Mouse (Mus musculus) adrenal gland, postnatal 36 days (tissue): ENCODE data around the gene Kmt5b. TPM values are rescaled to one million over a fixed set of nuclear protein-coding genes. Genes with fewer than 3 reads are reported as not detected.

Experiments used
- DNase-seq, 2 experiments: peaks; one replicate each; pipeline ENCODE4 v3.0.0; 2021; ENCODE audit warnings: mixed read lengths in 1 of 2
- total RNA-seq, 2 experiments: library from RNA; stranded (reverse); gene quantifications; 2 replicates each; pipeline ENCODE4 v1.2.3; 2021

The Kmt5b gene
- total RNA-seq, 2 experiments from 2014 or later, result 50.7 to 52.5 TPM

DNA sequence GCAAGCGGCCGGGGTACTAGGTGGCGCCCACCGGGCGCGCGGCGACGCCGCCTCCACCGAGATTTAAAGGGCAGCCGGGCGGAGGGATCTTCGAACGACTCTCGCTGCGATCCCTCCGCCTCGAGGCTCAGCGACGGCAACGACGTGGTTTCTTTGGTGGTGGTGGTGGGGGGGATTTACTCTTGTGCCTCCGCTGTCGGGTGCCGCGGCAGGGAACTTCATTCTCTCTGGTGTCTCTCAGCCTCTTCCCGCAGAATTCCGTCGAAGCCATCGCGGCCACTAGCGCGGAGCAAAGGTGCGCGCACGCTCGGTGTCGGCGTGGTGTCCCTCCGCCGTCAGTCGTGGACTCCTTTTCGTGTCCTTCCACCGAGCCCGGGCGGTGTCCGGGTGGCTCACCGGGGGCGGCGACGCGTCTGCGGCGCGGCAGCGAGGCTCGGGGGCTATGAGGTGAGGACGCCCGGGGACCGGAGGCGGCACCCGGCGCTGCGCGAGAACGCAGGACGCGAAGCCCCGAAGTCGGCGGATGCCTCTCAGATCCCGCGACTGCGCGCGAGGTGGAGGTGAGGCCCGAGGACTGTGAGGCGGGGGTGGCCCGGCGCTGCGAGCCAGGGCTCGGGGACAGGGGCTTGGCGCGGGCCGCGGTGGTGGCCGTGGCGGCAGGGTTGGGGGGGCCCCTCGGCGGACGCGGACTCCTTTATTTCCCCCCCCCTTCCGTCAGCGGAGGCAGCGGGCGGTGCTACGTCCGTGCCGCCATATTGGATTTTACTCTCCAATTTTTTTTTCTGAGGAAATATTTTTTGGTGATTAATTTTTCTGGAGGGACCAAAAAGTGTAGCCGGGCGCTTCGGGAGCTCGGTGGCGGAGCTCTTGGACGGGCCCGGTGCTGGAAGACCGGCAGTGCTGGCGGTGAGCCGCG, 818 bp downstream of the Kmt5b start:
- DNase-seq, result peak; percentile 85 to 87

DNA sequence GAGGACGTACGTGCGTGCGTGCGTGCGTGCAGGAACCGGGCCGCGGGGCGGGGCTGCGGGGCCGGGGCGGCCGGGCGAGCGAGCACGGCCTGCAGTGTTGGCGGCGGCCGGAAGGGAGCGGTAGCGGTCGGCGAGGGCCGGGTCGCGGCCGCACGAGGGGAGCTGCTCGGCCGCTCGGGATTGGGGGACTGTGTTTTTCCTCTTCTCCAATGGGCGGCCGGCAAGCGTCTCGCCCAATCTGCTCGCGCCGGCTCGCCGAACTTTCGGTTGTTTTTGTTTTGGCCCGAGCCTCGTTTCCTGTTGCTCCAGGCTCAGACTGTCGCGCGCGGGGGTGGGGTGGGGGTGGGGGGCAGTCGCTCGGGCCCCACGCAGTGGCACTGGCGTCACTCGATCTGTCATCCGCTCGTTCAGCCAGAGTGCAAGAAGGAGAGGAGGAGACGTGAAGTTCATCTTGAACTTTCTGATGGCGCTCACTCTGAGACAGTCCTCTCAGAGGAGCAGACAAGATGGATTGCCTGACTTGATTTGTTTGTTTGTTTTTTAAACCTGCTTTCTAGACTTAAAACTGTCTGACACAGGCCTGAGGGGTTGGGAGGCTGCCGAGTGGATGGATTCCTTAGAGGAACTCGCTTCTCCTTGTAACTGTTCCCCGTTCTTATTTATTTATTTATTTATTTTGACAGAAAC, 1.6 kb downstream of the Kmt5b start:
- peak; percentile 94 to 98 for DNase-seq

DNA sequence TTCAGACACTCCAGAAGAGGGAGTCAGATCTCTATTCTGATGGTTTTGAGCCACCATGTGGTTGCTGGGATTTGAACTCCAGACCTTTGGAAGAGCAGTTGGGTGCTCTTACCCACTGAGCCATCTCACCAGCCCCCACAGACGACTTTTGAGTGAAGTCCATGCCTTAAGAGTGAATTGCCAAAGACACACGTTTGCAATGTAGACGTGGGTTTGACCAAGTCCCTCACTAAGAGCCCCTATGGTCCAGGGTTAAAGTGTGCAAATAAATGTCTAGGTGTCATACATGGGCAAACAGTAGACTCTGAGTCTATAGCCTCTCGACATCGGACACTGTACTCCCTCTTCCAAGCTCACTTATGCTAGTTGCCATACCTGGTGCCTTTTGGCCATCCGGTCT, 2.3 kb downstream of the Kmt5b start:
- no peak for DNase-seq

DNA sequence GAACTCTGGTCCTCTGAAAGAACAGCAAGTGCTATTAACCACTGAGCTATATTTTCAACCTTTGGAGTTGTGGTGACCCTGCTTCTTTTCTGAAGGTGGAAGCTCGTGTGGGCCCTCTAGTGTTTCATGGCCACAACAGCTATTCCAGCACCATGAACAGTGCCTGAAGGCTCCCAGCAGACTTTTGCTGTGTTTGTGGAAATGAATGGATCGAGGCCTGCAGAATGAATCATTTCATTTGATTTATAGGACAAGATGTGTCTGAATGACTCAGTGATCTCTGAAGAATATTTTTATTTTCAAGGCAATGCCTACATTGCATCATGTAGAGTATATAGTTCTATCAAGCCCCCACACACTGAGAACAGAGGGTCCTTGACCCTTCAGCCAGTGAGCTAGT, 6.9 kb downstream of the Kmt5b start:
- DNase-seq, result peak; percentile 59 to 63

DNA sequence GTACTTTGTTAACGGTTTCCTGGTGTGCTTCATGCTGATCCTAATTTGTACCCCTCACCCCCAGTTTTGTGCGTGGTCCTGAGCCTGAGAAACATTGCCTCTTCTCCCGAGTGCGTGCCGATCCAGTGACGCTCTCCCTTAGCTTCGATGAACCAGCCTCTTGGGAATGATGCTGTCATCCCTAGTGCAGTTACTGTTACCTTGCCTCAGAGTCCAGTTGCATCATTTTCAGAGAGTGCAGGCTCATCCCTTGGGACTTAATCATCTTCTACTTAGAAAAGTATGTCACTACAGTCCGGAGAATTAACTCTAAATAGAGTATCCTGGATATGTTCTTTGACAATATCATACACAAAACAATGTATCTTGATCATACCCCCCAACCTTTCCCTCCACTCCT, 11.5 kb downstream of the Kmt5b start:
- no peak for DNase-seq

DNA sequence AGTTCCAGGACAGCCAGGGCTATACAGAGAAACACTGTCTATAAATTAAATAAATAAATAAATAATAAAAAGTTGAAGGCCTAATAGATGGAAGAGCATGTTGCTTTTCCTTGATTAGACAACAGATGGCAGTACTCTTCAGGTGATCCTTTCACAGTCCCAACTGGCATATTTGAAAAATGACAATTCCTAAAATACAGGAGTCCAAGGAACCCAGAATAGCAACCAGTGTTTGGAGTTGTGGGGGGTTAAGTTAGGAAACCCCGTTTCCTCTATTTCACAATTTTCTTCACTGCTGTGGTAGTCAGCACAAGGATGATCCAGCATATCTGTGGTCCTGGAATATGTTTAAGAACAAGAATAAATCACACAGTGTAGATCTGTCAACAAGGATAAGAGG, 22.9 kb downstream of the Kmt5b start:
- DNase-seq, result no peak

DNA sequence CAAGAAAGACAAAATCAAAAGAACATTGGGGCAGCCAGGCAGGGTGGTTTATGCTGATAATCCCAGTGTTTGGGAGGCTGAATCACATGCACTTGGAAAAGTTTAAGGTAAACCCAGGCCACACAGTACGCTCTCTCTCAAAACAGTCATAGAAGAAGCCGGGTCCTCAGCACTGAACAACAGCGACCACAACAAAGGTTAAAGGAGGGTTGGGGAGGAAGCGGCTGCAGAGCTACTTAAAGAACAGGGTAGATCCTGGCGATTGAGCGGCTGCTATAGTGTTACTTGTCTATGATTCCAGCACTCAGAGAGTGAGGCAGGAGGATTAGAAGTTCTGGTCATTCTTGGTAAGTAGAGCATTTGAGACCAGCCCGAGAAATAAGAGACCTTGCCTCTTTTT, 38.3 kb downstream of the Kmt5b start:
- no peak for DNase-seq

DNA sequence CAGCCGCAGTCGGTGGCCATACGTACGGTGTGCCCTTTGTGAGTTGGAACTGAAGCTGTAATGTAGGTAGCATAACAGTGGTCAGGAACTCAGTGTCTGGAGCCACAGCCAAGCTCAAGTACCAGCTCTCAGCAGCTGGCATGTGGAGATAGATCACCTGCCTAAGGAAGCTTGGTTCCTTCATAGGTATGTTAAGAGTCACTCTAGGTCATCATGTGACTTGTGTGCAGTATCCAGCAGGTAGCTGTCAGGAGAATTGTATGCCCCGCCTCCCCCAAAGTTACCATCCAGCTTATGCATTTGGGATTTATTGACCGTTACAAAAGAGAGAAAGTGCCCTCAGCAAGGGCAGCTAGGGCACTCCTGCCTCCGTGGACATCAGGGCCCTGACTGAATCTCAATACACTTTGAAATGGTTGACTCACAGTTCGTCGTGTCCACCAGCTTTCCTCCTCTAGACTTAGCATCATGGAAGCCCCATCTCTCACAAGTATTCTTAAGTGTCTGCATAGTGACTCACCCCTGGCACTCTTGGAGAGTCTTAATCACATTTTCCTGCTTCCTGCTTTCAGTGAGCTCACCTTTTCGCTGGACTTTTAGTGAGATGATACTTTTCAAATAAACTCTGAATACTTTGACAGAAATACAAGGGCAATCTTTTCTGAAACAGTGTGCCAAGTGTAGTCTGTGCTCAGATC, 43.5 kb downstream of the Kmt5b start:
- DNase-seq, result no peak

DNA sequence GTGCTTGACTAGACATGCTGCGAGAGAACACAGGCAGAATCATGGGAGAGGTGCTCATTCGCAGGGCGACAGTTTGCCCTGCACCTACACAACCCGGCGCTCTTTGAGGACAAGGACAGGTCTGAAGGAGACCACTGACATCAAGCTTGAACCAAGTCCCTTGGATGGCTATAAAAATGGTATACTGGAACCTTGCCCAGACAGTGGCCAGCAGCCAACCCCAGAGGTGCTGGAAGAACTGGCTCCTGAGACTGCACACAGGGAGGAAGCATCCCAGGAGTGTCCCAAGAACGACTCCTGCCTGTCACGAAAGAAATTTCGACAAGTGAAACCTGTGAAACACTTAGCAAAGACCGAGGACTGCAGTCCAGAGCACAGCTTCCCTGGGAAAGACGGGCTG, 47.2 kb downstream of the Kmt5b start:
- DNase-seq, result peak; percentile 48 to 49

DNA sequence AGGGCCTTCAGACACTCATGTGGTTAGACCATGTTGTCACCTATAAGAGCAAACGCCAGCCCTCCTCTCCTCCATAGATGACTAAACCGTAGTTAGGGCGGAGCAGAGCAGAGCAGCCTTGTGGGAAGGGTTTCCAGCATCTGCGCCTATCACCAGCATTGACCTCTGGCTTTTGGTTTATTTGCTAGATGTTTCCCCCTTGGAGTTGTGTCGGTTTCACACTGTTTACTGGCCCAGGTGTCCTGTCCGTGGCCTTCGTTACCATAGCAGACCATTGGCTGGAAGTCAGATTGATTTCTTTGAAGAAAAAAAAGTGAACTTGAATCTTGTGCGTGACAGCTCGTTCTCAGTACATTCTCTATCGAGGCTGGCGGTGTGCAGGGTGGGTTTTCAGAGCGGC, 48.6 kb downstream of the Kmt5b start:
- no peak for DNase-seq

DNA sequence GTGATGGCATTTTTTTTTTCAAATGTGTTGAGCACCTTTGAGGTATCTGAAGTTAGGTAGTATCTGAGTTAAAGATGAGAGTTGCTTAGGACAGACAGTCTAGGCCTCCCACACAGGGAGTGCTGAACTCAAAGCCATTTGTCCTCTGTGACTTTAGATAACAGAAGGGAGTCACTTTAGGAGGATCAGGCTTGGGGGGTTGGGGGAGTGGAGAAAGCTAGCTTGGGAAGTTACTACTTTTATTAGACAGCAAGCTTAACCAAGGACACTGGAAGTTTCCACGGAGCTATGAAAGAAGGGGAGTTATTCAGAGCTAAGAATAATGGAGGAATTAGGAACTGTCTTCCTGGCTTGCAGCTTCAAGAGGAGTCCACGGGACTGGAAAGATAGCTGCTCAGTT, 51.9 kb downstream of the Kmt5b start:
- peak in 1 of 2 experiments; percentile 24 for DNase-seq

DNA sequence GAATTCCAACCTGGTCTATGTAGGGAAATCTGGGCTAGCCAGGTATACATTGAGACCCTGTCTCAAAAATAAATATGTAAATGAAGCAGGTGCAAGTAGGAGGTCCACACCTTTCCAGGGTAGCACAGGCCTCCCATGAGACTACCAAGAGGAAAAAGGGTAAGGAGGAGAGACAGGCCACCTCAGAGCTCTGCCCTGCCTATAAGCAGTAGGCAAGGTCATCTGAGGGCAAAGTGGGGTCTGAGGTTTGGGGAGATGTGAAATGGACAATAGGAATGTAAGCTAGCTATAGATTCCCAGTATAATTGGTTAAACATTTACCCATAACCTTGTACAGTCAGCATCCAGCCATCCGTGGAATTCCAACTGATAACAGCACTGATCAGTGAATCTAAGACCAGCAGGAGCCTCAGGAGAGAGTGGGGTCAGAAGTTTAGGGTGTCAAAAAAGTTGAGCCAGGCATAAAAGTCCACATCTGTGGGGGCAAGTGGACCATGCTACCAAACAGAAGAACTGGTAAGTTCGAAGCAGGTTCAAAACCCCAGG, 52.8 kb downstream of the Kmt5b start:
- DNase-seq, result no peak

DNA sequence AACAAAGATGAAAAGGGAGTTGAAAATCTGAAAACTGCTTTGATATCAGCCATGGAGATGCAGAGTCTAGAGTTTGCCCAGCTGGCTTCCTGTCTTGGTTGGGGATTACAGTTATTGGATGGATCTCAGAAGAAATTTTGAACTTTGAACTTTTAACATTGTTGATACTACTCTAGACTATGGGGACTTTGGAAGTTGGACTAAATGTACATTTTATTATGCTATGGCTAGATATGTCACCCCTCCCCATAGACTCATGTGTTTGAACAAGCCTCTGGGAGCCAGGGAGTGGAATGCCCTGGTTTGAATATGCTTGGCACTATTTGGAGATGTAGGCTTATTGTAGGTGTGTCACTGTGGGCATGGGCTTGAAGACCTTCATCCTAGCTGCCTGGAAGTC, 57.8 kb downstream of the Kmt5b start:
- no peak for DNase-seq

DNA sequence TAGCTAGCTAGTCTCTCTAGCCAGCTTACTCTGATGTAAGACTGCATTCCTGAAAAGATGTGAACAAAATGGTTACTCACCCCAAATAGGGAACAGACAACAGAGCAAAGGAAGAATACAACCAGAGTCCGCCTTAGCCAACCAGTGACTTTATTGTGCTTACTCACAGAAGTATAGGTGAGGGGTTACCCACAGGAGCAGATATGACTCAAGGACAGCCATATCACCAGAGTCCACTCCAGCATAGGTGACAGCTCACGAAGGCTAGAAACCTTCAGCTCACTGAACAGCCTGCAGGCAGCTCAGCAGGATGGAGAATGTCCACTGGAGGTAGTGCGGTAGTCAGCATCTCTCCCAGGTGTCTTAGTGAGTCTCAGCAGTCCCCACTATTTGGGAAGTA, 62.6 kb downstream of the Kmt5b start:
- DNase-seq, result no peak

DNA sequence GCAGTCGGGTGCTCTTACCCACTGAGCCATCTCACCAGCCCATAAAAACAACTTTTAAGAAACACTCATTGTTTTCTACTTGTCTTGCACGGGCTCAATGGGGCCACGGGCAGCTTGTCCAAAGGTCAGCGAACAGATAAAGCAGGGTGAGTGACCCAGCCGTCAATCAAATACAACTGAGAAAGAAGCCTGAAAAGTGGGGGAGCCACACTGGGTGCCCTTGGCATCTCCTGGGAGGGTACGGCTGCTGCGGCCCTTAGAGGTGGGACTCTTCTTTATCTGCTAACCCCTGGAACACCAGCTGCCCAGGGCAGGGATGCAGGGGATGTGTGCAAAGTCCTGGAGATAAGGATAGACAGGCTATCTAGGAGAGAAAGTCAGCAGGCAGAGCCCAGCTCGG, 64.5 kb downstream of the Kmt5b start:
- DNase-seq, result no peak

DNA sequence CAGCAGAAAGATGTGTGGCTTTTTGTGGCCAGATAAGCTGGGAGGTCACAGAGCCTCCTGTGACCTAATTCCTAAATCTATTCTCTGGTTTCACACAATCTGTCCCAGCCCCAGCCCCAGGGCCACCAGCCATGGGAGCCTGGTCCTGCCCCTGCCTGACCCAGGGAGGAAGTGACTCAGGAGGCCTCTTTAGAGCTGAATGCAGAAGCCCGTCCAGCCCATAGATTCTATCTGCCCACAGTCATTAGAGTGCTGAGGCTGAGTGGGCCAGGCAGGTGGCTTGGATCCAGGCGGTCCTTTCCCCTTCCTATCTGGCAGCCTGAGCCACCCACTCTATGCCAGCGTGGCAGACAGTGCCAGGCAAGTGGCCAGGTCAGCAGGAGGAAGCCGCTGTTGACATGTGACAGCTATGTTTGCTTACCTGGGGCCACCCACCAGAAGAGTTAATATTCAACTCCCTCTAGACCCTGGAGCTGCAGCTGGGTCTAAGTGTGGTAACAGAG, 65.7 kb downstream of the Kmt5b start:
- DNase-seq, result peak; percentile 61 to 69

DNA sequence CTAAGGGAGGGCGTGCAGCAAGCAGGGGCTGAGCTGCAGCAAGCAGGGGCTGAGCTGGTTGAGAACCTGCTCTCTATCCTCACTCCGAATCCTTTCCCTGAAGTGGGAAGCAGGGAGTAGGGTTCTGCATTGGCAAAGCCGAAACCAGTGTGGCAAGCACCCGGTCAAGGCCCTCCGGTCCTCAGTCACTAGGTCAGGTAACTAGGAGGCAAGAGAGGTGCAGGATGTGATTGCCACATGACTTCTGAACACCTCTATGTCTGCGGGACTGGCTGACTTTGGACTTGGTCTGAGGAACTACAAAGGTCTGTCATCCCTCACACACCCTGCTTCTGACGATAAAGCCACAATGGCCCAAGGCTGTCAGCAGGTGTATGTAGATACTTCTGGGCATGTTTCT, 67.1 kb downstream of the Kmt5b start:
- DNase-seq, result no peak

DNA sequence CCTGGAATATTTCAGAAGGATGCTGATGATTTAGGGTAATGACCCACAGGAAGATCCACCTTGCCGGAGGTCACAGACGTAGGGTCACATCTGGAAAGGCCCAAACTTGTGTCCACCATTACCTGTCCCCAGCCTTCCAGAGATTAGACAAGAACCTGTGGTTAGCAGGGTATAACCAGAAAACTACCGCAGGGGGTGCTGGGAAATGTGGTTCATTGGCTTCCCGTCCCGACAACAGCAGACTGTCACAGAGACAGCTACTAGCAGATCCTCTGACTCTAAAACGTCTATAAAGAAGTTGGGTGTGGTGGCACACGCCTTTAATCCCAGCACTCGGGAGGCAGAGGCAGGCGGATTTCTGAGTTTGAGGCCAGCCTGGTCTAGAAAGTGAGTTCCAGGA, 69.6 kb downstream of the Kmt5b start:
- no peak for DNase-seq

DNA sequence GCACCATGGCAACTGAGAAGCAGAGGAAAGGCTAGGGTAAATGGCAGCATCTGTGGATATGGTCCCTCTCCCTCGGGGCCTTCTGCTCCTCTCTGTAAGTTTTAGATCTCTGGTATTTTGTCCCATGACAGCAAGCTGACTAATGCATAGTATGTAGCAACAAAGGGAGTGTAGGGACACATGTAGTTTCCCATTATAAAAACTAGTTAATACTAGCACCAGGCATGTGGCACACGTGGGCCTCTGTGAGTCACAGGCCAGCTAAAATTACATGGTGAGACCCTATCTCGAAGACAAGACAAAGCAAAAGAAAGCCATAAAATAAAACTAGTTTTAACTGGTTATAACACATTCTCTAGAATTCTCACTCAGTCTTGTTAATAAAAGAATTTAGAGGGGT, 71.7 kb downstream of the Kmt5b start:
- no peak for DNase-seq

DNA sequence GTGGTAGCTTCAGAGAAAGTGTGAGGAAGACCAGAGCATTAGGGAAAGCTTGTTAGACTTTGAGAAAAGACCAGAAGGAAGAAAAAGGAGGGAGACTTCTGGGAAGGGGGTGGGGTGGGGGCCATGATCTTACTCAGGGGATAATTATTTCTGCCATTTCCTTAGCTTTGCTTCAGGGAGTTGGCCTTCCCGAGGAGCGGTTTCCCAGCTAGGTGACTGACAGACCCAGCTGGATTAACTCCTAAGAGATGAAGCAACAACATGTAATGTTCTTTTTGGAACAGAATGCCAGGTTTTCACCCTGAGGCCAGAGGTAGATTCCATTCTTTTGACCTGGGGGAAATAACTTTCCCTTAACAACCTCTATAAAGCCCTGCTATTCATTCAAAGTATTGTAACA, 72.5 kb downstream of the Kmt5b start:
- no peak for DNase-seq

DNA sequence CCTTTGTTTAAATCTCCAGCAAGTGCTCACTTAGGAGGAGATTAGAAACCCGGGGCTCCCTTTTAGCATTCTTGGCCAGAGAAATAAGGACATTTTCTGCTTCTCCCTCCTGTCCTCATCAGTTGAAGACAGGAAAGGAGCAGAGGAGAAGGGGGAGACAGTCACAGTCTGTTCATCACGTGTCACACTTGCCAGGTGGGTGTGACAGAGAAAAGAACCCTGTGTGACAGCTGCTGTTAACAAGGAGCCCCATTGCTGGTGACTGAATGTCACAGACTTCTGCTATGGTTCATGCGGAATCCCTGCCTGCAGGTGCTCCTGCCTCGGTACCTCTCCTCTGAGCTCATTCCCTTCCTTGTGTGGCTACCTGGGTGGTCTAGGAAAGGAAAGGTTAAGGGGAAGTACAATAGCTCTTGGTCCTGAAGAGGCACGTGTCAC, 73.0 kb downstream of the Kmt5b start:
- DNase-seq, result no peak

DNA sequence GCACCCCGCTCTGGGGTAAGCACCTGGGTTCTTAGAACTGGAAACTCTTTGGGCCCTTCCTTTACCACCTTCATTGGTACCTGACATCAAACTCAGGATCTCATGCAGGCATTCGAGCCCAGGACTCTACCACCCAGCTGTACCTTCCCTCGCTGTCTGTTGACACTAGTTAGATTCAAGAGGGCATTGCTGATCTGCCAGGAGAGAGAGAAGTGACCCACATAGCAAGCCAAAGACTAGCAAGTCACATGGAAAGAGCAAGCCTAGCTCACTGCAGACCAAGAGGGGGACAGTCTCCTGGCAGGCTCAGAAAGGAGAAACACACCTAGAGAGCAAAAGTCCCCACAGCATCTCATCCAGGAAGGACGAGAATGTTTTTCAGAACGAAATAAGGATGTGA, 73.5 kb downstream of the Kmt5b start:
- no peak for DNase-seq
